Mouse (Mus musculus): ENCODE measurements around the gene Btn2a2. TPM values are rescaled to one million over a fixed set of nuclear protein-coding genes. Genes with fewer than 3 reads are reported as not detected.

Gene Btn2a2
- polyA plus RNA-seq, 1 experiment from 2014 or later, result not detected

GRCm38 (mm10) chr13:23429771-23430380 lies 58.8 kb downstream of the Btn2a2 start:
- H3K9me3 ChIP-seq (ENCODE audit: low read length), result no peaks in the 10 kb centered on the region
- no peak for ATAC-seq
- no peak for TF ChIP-seq EP300 (IDR thresholded peaks at IDR 0.05; ENCODE audit: low read depth)
- TF ChIP-seq CTCF (IDR thresholded peaks at IDR 0.05; ENCODE audit: low read depth), result no peak
- no peaks in the 10 kb centered on the region for H3K36me3 ChIP-seq (replicated peaks; ENCODE audit: insufficient read depth, low read length)
- H3K4me3 ChIP-seq (ENCODE audit: low read depth, low read length), result peak overlapping the region; percentile 53
- H3K9ac ChIP-seq (replicated peaks), result peak overlapping the region; percentile 78; the same call in 1 of the 2 replicates
- H3K27ac ChIP-seq (ENCODE audit: low read depth), result no peak overlapping the region
- WGBS (ENCODE audit: insufficient replicate concordance), result 32% methylated on average over 10 of the region's 10 CpGs
- H3K4me1 ChIP-seq (ENCODE audit: insufficient read depth), result peaks cover 6% of the 10 kb centered on the region; the same call in 1 of the 2 replicates
- no peak for DNase-seq
- H3K4me2 ChIP-seq (ENCODE audit: low read depth, low read length), result peak overlapping the region; percentile 84
- H3K27me3 ChIP-seq (ENCODE audit: insufficient read depth, low read length), result no peaks in the 10 kb centered on the region

DNA sequence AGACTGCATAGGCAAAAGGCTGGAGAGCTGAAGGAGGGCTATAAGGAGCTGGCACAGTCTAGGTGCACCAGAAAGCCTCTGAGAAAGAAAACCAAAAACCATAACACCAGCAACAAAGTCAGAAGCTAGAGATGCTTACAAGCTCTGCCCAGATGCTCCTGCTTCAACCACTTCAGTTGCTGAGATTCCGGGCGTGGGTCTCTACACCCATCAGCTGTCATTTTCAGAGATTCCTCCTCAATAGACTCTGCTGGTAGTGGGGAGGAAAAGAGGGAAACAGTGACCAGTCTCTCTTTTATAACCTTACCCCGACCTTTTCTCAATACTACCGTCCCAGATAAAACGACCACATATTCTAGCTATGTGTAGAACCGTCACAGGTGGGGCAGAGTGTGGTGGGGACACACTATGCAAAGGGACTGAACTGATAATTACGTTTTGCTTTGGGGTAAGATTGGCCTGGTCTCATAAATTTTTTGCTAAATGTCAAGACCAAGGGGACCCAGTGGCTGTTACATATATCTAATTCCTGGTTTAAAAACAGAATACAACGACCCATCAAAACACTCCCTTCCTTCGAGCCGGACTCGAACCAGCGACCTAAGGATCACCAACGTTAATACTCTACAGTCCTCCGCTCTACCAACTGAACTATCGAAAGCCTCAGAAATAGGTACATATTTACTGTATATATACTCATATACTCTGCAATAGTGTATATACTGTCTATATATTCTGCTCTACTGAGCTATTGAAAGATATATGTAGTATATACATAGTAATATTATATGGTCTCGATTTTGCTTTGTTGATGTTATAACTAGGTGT lies 60.3 kb downstream of the Btn2a2 start:
- Histone ChIP-seq H3K36me3 (replicated peaks; ENCODE audit: insufficient read depth, low read length) (no peaks in the 10 kb centered on the region), H3K27me3 (ENCODE audit: insufficient read depth, low read length) (no peaks in the 10 kb centered on the region), H3K9me3 (ENCODE audit: low read length) (no peaks in the 10 kb centered on the region), H3K4me3 (ENCODE audit: low read depth, low read length) (no peak overlapping the region), H3K4me1 (ENCODE audit: insufficient read depth) (peaks cover 5% of the 10 kb centered on the region; the same call in 1 of the 2 replicates), H3K27ac (ENCODE audit: low read depth) (no peak overlapping the region), H3K9ac (replicated peaks) (no peak overlapping the region), H3K4me2 (ENCODE audit: low read depth, low read length) (no peak overlapping the region)
- TF ChIP-seq EP300 (IDR thresholded peaks at IDR 0.05; ENCODE audit: low read depth), result no peak
- TF ChIP-seq CTCF (IDR thresholded peaks at IDR 0.05; ENCODE audit: low read depth), result no peak
- DNase-seq (no peak), ATAC-seq (no peak)
- 65% methylated on average over 16 of the region's 16 CpGs for WGBS (ENCODE audit: insufficient replicate concordance)

Small RNA genes within 50 kb of the gene (microRNA-seq; reads per million reads assigned to microRNA genes)
- gene Gm44297, result not detected
- 2.4 reads per million for gene n-TStga1

Other genes with a start within 250 kb of the Btn2a2 start
- gene Vmn1r223, start 241.7 kb downstream of the Btn2a2 start, polyA plus RNA-seq (2015; fragmentation: Nextera tagmentation; extraction: Ambion mirVana), result not detected in 2 replicates
- gene Zfp322a, start 119.6 kb downstream of the Btn2a2 start, polyA plus RNA-seq (2015; fragmentation: Nextera tagmentation; extraction: Ambion mirVana), result 7.4 and 9.5 TPM in 2 replicates
- 4.3 and 4.8 TPM in 2 replicates for gene Abt1, start 65.0 kb downstream of the Btn2a2 start, polyA plus RNA-seq (2015; fragmentation: Nextera tagmentation; extraction: Ambion mirVana)
- gene Btn1a1, start 23.0 kb downstream of the Btn2a2 start, polyA plus RNA-seq (2015; fragmentation: Nextera tagmentation; extraction: Ambion mirVana), result 0.92 and 0.96 TPM in 2 replicates
- gene Hist1h4h, start 42.2 kb upstream of the Btn2a2 start, polyA plus RNA-seq (2015; fragmentation: Nextera tagmentation; extraction: Ambion mirVana), result 7.2 and 7.5 TPM in 2 replicates
- gene Hist1h2af, start 45.0 kb upstream of the Btn2a2 start, polyA plus RNA-seq (2015; fragmentation: Nextera tagmentation; extraction: Ambion mirVana), result 9.7 and 9.8 TPM in 2 replicates
- gene Hist1h3g, start 46.6 kb upstream of the Btn2a2 start, polyA plus RNA-seq (2015; fragmentation: Nextera tagmentation; extraction: Ambion mirVana), result 3.7 and 6.3 TPM in 2 replicates
- 0.58 and 0.64 TPM in 2 replicates for gene Hist1h2bh, start 54.5 kb upstream of the Btn2a2 start, polyA plus RNA-seq (2015; fragmentation: Nextera tagmentation; extraction: Ambion mirVana)
- 1.3 and 1.5 TPM in 2 replicates for gene Hist1h3f, start 55.2 kb upstream of the Btn2a2 start, polyA plus RNA-seq (2015; fragmentation: Nextera tagmentation; extraction: Ambion mirVana)
- gene Hist1h4f, start 62.8 kb upstream of the Btn2a2 start, polyA plus RNA-seq (2015; fragmentation: Nextera tagmentation; extraction: Ambion mirVana), result 1.1 and 1.2 TPM in 2 replicates
- gene Hist1h1d, start 64.4 kb upstream of the Btn2a2 start, polyA plus RNA-seq (2015; fragmentation: Nextera tagmentation; extraction: Ambion mirVana), result 0.43 and 0.51 TPM in 2 replicates
- gene Hist1h3e, start 73.5 kb upstream of the Btn2a2 start, polyA plus RNA-seq (2015; fragmentation: Nextera tagmentation; extraction: Ambion mirVana), result 3.6 and 4.6 TPM in 2 replicates
- gene Hist1h2ae, start 82.4 kb upstream of the Btn2a2 start, polyA plus RNA-seq (2015; fragmentation: Nextera tagmentation; extraction: Ambion mirVana), result 62.4 and 66.0 TPM in 2 replicates
- 6.1 and 7.8 TPM in 2 replicates for gene Hist1h2bg, start 82.5 kb upstream of the Btn2a2 start, polyA plus RNA-seq (2015; fragmentation: Nextera tagmentation; extraction: Ambion mirVana)
- gene Hist1h2bf, start 85.3 kb upstream of the Btn2a2 start, polyA plus RNA-seq (2015; fragmentation: Nextera tagmentation; extraction: Ambion mirVana), result 2.9 and 5.8 TPM in 2 replicates
- 2.0 and 2.6 TPM in 2 replicates for gene Hist1h2ad, start 85.5 kb upstream of the Btn2a2 start, polyA plus RNA-seq (2015; fragmentation: Nextera tagmentation; extraction: Ambion mirVana)
- gene Hist1h3d, start 86.9 kb upstream of the Btn2a2 start, polyA plus RNA-seq (2015; fragmentation: Nextera tagmentation; extraction: Ambion mirVana), result 4.7 and 5.8 TPM in 2 replicates
- 89.1 and 94.3 TPM in 2 replicates for gene Hist1h4d, start 92.7 kb upstream of the Btn2a2 start, polyA plus RNA-seq (2015; fragmentation: Nextera tagmentation; extraction: Ambion mirVana)
- gene Hist1h2be, start 132.3 kb upstream of the Btn2a2 start, polyA plus RNA-seq (2015; fragmentation: Nextera tagmentation; extraction: Ambion mirVana), result 0.49 and 0.51 TPM in 2 replicates
- gene Hist1h1e, start 133.7 kb upstream of the Btn2a2 start, polyA plus RNA-seq (2015; fragmentation: Nextera tagmentation; extraction: Ambion mirVana), result 13.3 and 16.0 TPM in 2 replicates
- 0.86 and 0.88 TPM in 2 replicates for gene Hist1h2ac, start 195.1 kb upstream of the Btn2a2 start, polyA plus RNA-seq (2015; fragmentation: Nextera tagmentation; extraction: Ambion mirVana)
- 168 and 180 TPM in 2 replicates for gene Hist1h2bc, start 195.3 kb upstream of the Btn2a2 start, polyA plus RNA-seq (2015; fragmentation: Nextera tagmentation; extraction: Ambion mirVana)
- gene Hist1h1t, start 207.0 kb upstream of the Btn2a2 start, polyA plus RNA-seq (2015; fragmentation: Nextera tagmentation; extraction: Ambion mirVana), result not detected in 2 replicates
- gene Hist1h4c, start 209.6 kb upstream of the Btn2a2 start, polyA plus RNA-seq (2015; fragmentation: Nextera tagmentation; extraction: Ambion mirVana), result 6.2 and 6.5 TPM in 2 replicates
- gene Hfe, start 222.0 kb upstream of the Btn2a2 start, polyA plus RNA-seq (2015; fragmentation: Nextera tagmentation; extraction: Ambion mirVana), result 24.0 and 25.1 TPM in 2 replicates
- 69.6 and 74.1 TPM in 2 replicates for gene Hist1h1c, start 250.0 kb upstream of the Btn2a2 start, polyA plus RNA-seq (2015; fragmentation: Nextera tagmentation; extraction: Ambion mirVana)

Data from liver, postnatal 0 days (tissue).